Mouse (Mus musculus) kidney, adult 9 months (tissue): Measurements from ENCODE around the gene Dock2.

Source experiments
- DNase-seq: peaks from one replicate; pipeline ENCODE4 v3.0.0; 2022

Gene Dock2

DNA sequence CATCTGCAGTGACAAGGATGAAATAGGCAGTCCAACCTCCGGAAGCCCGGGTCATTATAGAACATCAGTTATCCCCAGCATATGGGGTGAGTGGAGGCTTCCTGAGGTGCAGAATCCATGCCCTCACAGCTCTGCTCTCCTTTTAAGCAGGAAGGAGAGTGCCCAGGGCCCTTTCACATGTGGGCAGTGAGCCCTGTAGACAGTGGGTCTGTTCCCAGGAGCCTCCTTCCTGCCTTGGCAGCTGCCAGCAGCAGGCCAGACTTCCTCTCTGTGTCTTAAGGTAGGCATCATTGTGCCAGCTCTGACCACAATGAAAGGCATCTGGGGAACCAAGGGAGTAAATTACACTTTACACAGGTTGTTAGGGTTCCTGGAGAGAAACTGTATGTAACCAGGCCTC is 14.3 kb downstream of the Dock2 start:
- DNase-seq = no peak

- DNase-seq = no peak
Observed at GRCm38 (mm10) chr11:34763739-34764361, 19.8 kb downstream of the Dock2 start.

- DNase-seq = no peak
Observed at GRCm38 (mm10) chr11:34762570-34763127, 21.0 kb downstream of the Dock2 start.

DNA sequence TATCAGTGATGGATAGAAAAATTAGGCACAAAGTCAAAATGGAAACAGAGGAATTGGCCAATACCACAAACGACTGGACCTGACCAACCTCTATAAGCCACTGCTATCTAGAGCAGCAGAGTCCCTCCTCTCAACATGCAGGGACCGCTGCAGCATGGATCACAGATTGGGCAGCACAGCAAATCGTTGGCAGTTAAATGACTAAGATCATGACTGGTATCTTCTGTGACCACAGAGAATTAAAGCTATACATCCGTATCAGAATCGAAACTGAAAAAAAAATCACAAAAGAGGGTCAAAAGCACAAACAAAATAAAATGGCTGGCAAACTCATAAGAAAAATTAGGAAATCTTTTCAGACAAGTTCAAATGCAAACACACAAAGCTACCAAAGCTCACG is 21.6 kb downstream of the Dock2 start:
- no peak for DNase-seq

DNA sequence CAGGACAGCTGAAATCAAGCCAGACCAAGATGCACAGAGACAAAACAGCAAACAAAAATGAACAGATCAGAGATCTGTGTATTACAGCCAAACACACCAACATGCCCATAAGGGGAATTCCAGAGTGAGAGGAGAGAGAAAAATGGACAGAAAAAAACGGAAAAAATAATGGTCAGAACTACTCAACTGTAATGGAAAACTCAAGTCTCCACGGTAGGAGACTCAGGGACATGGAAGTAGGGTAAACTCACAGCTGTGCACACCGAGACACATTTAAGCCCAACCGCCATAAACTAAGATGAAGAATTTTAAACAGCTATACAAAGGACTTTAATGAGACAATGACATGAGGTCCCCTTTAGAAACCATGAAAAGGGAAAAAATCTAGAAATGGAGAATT is 24.1 kb downstream of the Dock2 start:
- no peak for DNase-seq

- no peak for DNase-seq
Observed at GRCm38 (mm10) chr11:34741081-34741480, 42.6 kb downstream of the Dock2 start.

- DNase-seq = no peak
Observed at GRCm38 (mm10) chr11:34739816-34740215, 43.9 kb downstream of the Dock2 start.

DNA sequence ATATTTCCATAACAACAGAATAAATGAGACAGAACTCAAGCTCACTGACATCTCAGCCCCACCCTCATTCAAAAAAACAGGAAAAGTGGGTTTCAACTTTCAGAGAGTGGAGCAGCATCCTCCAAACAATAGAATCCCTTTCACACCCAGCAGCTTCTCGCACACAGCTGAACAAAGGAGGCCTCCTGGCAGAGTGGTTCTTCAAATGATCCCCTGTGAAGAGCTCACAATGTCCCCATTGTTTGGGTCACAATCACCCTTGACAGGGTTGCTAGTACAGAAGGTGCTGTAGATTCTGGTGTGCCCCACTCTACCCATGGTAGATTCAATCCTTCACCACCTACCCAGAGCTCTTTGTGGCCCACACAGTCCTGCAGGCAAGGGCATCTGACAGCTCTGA is 44.7 kb downstream of the Dock2 start:
- no peak for DNase-seq

DNA sequence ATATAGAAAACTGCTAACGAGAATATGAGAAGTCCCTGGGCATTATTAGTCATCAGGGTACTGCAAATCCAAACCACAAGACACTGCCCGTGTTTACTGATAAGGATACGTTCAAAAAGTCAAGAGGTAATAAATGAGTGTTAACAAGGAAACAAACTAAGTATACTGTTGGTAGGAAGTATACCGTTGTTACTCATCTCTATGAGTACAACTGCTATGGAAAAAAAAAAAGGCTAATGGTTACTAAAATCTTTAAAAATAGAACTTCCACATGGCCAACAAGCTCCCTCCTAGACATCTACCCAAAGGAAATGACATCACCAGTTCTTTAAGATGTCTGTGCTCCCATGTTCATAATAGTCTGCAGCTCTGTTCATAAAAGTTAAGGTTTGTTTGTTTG is 46.5 kb downstream of the Dock2 start:
- no peak for DNase-seq

DNA sequence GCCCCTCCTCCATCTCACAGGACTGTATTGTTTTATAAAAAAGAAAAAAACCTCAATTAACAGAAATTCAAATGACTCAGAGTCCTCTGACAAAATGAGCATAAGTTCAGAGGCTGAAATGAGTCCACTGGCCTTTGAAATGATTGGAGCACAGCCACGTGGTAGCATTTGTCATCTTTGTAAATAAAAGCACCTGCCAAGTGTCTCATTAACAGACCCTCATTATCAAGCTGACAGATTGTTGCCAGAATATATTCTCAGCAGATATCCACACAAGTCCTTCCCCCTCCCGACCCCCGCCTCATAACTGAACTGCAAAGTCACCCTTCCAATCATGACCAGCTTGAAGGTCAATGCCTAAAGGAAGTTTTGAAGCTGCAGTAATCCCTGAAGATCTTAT is 49.7 kb downstream of the Dock2 start:
- DNase-seq = no peak

DNA sequence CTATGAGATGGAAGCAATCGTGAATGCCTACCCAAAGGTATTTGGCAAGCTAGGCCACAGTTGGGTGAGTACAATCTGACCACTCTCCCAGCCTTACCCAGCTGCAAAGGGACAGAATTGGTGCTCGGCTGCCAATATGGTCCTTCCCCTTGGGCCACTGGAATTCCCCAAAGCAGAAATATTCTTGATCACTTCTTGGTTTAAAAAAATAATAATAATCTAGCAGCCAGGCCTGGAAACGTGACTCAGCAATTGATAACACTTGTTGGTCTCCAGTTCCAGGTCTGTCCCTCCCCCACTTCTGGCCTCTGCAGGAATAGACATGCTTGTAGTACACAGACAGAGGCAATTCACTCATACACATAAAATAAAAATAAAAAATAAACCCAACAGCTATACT is 56.2 kb downstream of the Dock2 start:
- DNase-seq = no peak

DNA sequence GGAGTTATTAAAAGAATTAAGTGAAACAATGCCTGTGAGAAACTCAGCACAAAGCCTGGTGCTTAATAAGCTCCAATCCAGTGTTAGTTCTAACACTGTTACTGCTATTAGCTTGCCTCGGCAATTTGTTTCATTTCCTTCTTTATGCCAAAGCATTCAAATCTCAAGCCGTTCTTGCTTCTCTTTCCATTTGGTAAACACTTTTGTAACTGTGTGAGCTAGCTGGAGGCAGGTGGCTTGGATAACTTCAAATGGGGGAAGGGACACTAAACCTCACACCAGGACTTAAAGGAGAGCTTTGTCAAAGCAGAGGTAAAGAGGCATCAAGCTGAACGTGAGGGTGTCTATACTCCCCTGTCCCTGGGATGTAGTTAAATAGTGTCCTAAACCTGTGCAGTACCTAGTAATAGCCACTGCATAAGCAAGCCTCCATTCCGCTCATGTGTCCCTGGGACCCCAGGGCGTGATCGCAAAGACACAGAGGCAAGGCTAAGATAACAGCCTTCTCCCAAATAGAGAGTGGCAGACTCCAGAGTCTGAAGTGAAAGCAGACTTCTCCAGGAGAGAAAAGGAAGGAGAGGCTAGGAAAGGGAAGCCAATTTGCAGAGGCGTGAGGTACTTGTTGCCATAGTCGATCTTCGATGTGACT is 56.9 kb downstream of the Dock2 start:
- DNase-seq = no peak

DNA sequence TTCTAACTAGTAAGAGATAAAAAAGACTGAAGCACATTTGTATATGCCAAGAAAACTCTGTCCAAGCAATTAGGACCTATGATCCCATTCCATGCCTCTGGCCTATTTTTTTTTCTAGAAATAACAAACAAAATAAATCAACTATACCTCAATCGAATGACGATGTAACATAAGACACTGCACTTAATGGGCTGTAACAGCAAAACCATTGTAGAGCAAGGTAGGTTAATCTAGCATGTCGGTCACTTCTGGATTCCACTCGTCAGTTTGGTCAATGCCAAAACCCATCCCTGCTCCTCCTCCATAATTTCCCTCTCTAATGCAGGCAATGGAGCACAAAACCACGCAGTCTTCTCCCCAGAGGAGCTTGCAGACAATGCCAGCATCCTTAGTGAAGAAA is 70.3 kb downstream of the Dock2 start:
- no peak for DNase-seq

DNA sequence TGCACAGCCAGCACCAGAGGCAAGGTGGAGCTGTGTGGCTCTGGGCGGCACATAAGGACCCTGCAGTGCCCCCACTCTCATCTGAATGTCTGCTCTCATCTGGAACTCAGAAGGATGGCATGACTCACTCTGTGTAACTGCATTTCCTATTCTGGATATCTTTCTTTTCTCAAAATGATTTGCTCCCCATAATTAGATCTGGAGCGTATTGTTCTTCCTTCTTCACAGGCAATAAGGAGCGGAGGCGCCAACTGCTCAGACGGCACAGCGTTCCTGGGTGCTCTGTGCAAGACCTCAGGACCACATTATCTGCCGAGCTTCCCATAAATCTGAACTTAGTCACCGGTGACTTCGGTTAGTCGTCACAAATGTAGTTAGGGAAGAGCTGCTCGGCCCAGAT is 75.4 kb downstream of the Dock2 start:
- DNase-seq = no peak

DNA sequence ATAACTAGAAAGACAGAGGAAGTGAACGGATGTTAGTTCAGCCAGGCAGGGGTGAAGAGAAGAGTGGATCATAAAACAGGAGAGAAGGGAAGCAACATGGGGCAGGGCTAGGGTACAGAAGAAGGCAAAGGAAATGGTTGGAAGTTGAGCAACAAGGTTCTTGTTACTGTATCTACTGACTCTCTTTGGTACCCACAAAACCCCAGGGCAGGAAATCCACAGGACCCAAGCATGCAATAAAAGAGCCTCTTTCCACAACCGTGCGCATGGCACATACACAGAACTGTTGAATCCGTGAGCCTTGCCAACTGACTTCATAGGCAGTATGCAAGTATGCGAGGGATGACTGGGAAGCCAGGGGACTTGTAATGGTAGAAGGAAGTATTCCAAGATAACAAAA is 76.3 kb downstream of the Dock2 start:
- DNase-seq = no peak

DNA sequence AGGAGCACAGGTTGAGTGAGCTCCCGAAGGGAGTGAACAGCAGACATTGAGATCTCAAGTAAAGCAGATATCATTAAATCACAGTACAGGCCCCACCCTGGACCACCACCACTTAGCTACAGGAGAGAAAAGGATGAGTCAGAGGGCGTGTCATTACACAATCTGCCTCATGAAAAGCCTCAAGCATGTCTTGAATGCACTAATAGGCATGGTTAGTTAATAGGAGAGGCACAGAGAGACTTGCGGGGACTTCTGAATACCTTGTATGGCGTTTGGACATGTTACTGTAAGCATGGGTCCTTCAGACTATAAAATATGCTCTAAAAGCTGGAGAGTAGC is 78.6 kb downstream of the Dock2 start:
- DNase-seq = no peak

GRCm38 (mm10) chr11:34704384-34705107 is 79.1 kb downstream of the Dock2 start:
- no peak for DNase-seq

DNA sequence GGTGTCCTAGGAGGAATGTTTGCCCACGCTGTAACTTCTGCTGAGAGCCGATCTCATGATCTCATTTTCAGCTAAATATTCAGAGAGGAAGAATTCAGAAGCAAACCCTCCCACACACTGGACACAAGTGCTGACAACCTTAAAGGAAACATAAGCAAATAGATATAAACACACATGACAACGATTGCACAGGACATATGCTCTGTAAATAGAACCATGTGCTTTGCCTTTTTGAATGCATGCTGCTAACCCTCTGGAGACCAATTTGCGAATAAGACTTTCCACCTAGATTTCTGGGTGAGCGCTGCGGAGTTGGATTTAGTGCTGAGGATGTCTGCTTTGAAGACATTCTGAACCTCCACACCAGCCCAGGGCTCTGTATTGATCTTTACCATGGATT is 79.8 kb downstream of the Dock2 start:
- no peak for DNase-seq

GRCm38 (mm10) chr11:34681790-34682189 is 101.9 kb downstream of the Dock2 start:
- DNase-seq = no peak

GRCm38 (mm10) chr11:34544631-34545030 is 239.1 kb downstream of the Dock2 start:
- DNase-seq = no peak

GRCm38 (mm10) chr11:34532131-34532530 is 251.6 kb downstream of the Dock2 start:
- no peak for DNase-seq

GRCm38 (mm10) chr11:34530971-34531370 is 252.7 kb downstream of the Dock2 start:
- DNase-seq = no peak

DNA sequence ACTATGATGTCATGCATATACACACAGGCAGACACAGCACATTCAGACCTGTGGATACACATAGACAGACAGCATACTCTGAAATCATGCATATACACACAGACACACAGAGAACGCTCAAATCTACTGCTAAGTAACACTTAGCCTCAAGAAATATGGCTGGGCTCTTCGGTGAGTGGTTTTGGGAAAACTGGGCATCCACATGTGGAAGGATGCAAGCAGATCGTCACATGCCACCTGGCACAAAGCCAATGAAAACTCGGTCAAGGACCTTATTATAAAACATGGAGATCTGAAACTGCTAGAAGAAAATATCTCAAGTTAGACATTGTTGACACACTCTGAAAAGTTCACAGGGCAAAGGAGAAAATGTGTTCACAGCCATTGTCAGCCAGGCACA is 255.7 kb downstream of the Dock2 start:
- DNase-seq = no peak

DNA sequence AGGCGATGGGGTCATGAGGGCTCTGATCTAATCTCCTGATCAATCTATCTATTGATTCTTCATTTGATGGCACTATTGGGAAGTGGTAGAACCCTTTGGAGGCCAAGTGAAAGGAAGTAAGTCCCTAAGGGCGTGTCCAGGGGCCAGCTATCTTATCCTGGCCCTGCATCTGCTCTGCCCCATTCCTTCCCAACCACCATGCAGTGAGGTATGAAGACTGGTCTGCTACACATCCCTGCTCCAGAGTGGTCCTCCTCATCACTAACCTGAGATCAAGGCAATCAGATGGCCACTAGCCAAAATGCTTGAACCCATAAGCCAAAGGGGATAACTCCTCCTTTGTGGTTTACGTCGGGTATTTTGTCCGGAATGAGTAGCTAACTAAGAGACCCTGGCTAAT is 256.5 kb downstream of the Dock2 start:
- DNase-seq = no peak
